Mouse (Mus musculus) limb, embryonic 12.5 days (tissue): ENCODE measurements around the gene Adcyap1r1. TPM values are rescaled to one million over a fixed set of nuclear protein-coding genes. Genes with fewer than 3 reads are reported as not detected.

Experiments used
- ATAC-seq: fragments of 200-750 bp; cut with Nextera tagmentation; 2 replicates; pipeline ENCODE4 v1.8.0; 2017; ENCODE audit warnings: low read depth, moderate TSS enrichment; ENCODE audit not compliant: insufficient number of reproducible peaks, insufficient read depth, low FRiP score, low TSS enrichment
- H3K27ac ChIP-seq: fragments of 300-500 bp; sonication (generic); 2 replicates; pipeline ENCODE4 v1.5.1; 2016; ENCODE audit warnings: mild to moderate bottlenecking, moderate library complexity
- H3K27me3 ChIP-seq: fragments of 300-500 bp; sonication (generic); 2 replicates; pipeline ENCODE4 v1.6.1; 2016; ENCODE audit warnings: mild to moderate bottlenecking, moderate library complexity
- H3K36me3 ChIP-seq: fragments of 300-500 bp; sonication (generic); 2 replicates; pipeline ENCODE4 v1.6.1; 2016; ENCODE audit warnings: mild to moderate bottlenecking, moderate library complexity
- H3K4me1 ChIP-seq: fragments of 300-500 bp; sonication (generic); replicated peaks from 2 replicates; pipeline ENCODE4 v1.6.1; 2016
- H3K4me2 ChIP-seq: fragments of 300-500 bp; sonication (generic); 2 replicates; pipeline ENCODE4 v1.6.1; 2016; ENCODE audit warnings: mild to moderate bottlenecking, moderate library complexity
- H3K4me3 ChIP-seq: fragments of 300-500 bp; sonication (generic); replicated peaks from 2 replicates; pipeline ENCODE4 v1.5.1; 2016; ENCODE audit warnings: mild to moderate bottlenecking
- H3K9ac ChIP-seq: fragments of 300-500 bp; sonication (generic); replicated peaks from 2 replicates; pipeline ENCODE4 v1.6.1; 2016; ENCODE audit warnings: mild to moderate bottlenecking, moderate library complexity
- H3K9me3 ChIP-seq: fragments of 300-500 bp; sonication (generic); 2 replicates; pipeline ENCODE4 v1.6.1; 2016; ENCODE audit warnings: mild to moderate bottlenecking, moderate library complexity
- WGBS: fragments of 180-500 bp; shearing (Covaris S2); methylation state at CpG from one replicate; pipeline ENCODE4 v1.1.7; 2016; 5-methylcytosine and 5-hydroxymethylcytosine counted together
- polyA plus RNA-seq: library from polyadenylated mRNA; unstranded; fragments of >200 nt; fragmentation: Nextera tagmentation; extraction: Ambion mirVana; gene quantifications from 2 replicates; pipeline ENCODE4 v1.2.1, GENCODE M21; 2016

Gene Adcyap1r1
- polyA plus RNA-seq, 1 experiment from 2014 or later: 1.2 TPM

DNA sequence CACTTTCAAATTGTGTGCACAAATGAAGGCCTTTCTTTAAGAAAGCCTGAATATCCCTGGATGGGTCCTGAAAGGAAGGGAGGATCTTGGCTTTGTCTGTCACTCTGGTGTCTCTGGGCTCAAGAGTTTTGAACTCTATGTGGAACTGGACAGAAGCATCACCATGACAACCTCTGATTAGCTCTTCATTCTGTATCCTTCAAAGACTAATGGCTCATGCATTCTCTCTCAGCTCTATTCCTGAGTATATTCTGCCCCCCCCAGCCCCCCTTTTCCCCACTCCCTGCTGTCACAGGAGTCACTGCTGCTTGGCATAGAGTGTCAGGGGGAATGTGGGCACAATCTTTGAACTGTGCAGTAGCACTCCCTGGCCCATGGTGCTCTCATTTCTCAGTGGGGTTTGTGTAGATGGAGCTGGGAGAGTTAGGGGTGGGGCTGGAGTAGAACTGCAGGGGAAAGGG, 14.6 kb downstream of the Adcyap1r1 start:
- no peak overlapping the region for H3K4me3 ChIP-seq
- peaks cover 4% of the 10 kb centered on the region; the same call in 1 of the 2 replicates for H3K4me1 ChIP-seq
- H3K9me3 ChIP-seq: no peaks in the 10 kb centered on the region
- H3K4me2 ChIP-seq: no peak overlapping the region
- H3K36me3 ChIP-seq: no peaks in the 10 kb centered on the region
- no peak overlapping the region for H3K9ac ChIP-seq
- no peak overlapping the region for H3K27ac ChIP-seq
- H3K27me3 ChIP-seq: no peaks in the 10 kb centered on the region; the same call in 1 of the 2 replicates
- no peak for ATAC-seq

DNA sequence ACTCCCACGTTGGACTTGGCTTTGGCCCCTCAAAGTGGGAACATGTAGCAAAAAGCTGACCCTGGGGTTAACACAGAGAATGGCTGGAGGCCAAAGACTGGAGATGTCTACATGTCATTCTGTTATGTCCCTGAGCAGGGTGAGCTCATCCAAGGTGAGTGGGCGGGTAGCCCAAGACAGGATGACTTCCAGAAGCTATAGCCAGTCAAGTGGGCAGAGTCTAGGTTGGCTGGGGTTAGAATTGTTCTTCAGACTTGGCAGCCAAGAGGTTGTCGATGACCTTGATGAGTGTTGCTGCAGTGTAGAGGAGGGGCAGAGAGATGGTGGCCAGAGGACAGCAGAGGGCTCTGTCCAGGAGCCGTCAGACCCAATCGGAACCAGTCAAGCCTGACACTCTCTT, 18.9 kb downstream of the Adcyap1r1 start:
- H3K36me3 ChIP-seq: no peaks in the 10 kb centered on the region
- H3K4me3 ChIP-seq: no peak overlapping the region
- H3K27me3 ChIP-seq: no peaks in the 10 kb centered on the region
- no peak overlapping the region for H3K9ac ChIP-seq
- whole genome bisulfite sequencing: 91% methylated on average over 5 of the region's 5 CpGs
- H3K27ac ChIP-seq: no peak overlapping the region
- H3K4me1 ChIP-seq: no peaks in the 10 kb centered on the region
- ATAC-seq: no peak
- no peaks in the 10 kb centered on the region for H3K9me3 ChIP-seq
- H3K4me2 ChIP-seq: no peak overlapping the region

- no peak overlapping the region for H3K9ac ChIP-seq
- ATAC-seq: no peak
- H3K27me3 ChIP-seq: no peaks in the 10 kb centered on the region
- H3K4me2 ChIP-seq: no peak overlapping the region
- no peaks in the 10 kb centered on the region for H3K9me3 ChIP-seq
- WGBS: 73% methylated on average over 2 of the region's 2 CpGs
- no peaks in the 10 kb centered on the region for H3K4me1 ChIP-seq
- no peaks in the 10 kb centered on the region for H3K36me3 ChIP-seq
- no peak overlapping the region for H3K27ac ChIP-seq
- H3K4me3 ChIP-seq: no peak overlapping the region
Measured at GRCm38 (mm10) chr6:55472381-55472780, 20.6 kb downstream of the Adcyap1r1 start.

- no peaks in the 10 kb centered on the region for H3K36me3 ChIP-seq
- H3K9me3 ChIP-seq: no peaks in the 10 kb centered on the region
- H3K4me1 ChIP-seq: 0 out of 2 replicates have a peak, but pooled peaks cover 2% of the 10 kb centered on the region
- 90% methylated on average over 1 of the region's 1 CpGs for WGBS
- no peaks in the 10 kb centered on the region for H3K27me3 ChIP-seq
- H3K27ac ChIP-seq: no peak overlapping the region
- ATAC-seq: no peak
- no peak overlapping the region for H3K4me2 ChIP-seq
- H3K9ac ChIP-seq: no peak overlapping the region
- no peak overlapping the region for H3K4me3 ChIP-seq
Measured at GRCm38 (mm10) chr6:55480988-55481387, 29.2 kb downstream of the Adcyap1r1 start.

- Histone ChIP-seq H3K9me3 (no peaks in the 10 kb centered on the region), H3K4me3 (no peak overlapping the region), H3K27me3 (no peaks in the 10 kb centered on the region), H3K36me3 (no peaks in the 10 kb centered on the region), H3K27ac (no peak overlapping the region), H3K4me2 (no peak overlapping the region), H3K4me1 (peaks cover 6% of the 10 kb centered on the region; the same call in 1 of the 2 replicates), H3K9ac (no peak overlapping the region)
- WGBS: 82% methylated on average over 1 of the region's 1 CpGs
- ATAC-seq: no peak
Measured at GRCm38 (mm10) chr6:55482471-55482870, 30.7 kb downstream of the Adcyap1r1 start.

DNA sequence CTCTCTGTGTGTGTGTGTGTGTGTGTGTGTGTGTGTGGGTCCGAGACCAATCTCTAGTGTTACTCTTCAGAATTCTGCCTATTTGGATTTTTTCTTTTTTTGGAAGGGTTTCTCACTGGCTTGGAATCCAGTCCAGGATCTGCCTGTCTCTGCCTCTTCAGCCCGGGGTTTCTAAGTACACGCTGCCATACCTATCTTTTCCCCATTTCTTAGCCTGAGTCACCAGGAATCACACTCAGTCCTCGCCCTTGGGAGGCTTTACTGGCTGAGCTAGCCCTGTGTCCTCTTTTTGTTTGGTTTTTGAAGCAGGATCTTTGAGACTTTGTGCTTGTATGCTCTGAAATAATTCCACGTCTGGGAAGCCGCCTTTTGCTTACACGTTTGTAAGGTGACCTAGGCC, 31.6 kb downstream of the Adcyap1r1 start:
- WGBS: 89% methylated on average over 7 of the region's 7 CpGs
- Histone ChIP-seq H3K27me3 (no peaks in the 10 kb centered on the region), H3K9ac (no peak overlapping the region), H3K4me3 (no peak overlapping the region), H3K36me3 (no peaks in the 10 kb centered on the region), H3K27ac (no peak overlapping the region), H3K4me1 (peaks cover 9% of the 10 kb centered on the region; the same call in 1 of the 2 replicates), H3K9me3 (no peaks in the 10 kb centered on the region), H3K4me2 (no peak overlapping the region)
- ATAC-seq: no peak

- H3K36me3 ChIP-seq: no peaks in the 10 kb centered on the region
- no peak overlapping the region for H3K27ac ChIP-seq
- H3K4me3 ChIP-seq: no peak overlapping the region
- no peaks in the 10 kb centered on the region for H3K9me3 ChIP-seq
- H3K9ac ChIP-seq: no peak overlapping the region
- H3K4me1 ChIP-seq: peaks cover 9% of the 10 kb centered on the region; the same call in 1 of the 2 replicates
- H3K4me2 ChIP-seq: no peak overlapping the region
- 55% methylated on average over 4 of the region's 4 CpGs for WGBS
- ATAC-seq: no peak
- no peaks in the 10 kb centered on the region for H3K27me3 ChIP-seq
Measured at GRCm38 (mm10) chr6:55484224-55484623, 32.4 kb downstream of the Adcyap1r1 start.

GRCm38 (mm10) chr6:55485216-55485615, 33.4 kb downstream of the Adcyap1r1 start:
- H3K27ac ChIP-seq: no peak overlapping the region
- no peaks in the 10 kb centered on the region for H3K36me3 ChIP-seq
- H3K4me1 ChIP-seq: peaks cover 9% of the 10 kb centered on the region; the same call in 1 of the 2 replicates
- no peak overlapping the region for H3K4me2 ChIP-seq
- no peaks in the 10 kb centered on the region for H3K9me3 ChIP-seq
- H3K4me3 ChIP-seq: no peak overlapping the region
- no peak for ATAC-seq
- H3K9ac ChIP-seq: no peak overlapping the region
- 66% methylated on average over 4 of the region's 4 CpGs for WGBS
- no peaks in the 10 kb centered on the region for H3K27me3 ChIP-seq

GRCm38 (mm10) chr6:55487726-55488125, 35.9 kb downstream of the Adcyap1r1 start:
- 64% methylated on average over 6 of the region's 6 CpGs for WGBS
- ATAC-seq: 0 out of 2 replicates have a peak, but pooled peaks have one; percentile 31

GRCm38 (mm10) chr6:55496201-55496600, 44.4 kb downstream of the Adcyap1r1 start:
- no peak overlapping the region for H3K27ac ChIP-seq
- H3K9ac ChIP-seq: no peak overlapping the region
- H3K36me3 ChIP-seq: no peaks in the 10 kb centered on the region
- H3K9me3 ChIP-seq: no peaks in the 10 kb centered on the region
- no peaks in the 10 kb centered on the region for H3K4me1 ChIP-seq
- ATAC-seq: no peak
- no peak overlapping the region for H3K4me2 ChIP-seq
- 92% methylated on average over 4 of the region's 4 CpGs for WGBS
- no peak overlapping the region for H3K4me3 ChIP-seq
- H3K27me3 ChIP-seq: no peaks in the 10 kb centered on the region

More at GRCm38 (mm10) chr6:55487726-55488125, 35.9 kb downstream of the Adcyap1r1 start:
- Histone ChIP-seq H3K4me2 (no peak overlapping the region), H3K27me3 (no peaks in the 10 kb centered on the region), H3K4me1 (peaks cover 9% of the 10 kb centered on the region; the same call in 1 of the 2 replicates), H3K27ac (no peak overlapping the region), H3K9me3 (no peaks in the 10 kb centered on the region), H3K9ac (no peak overlapping the region), H3K36me3 (no peaks in the 10 kb centered on the region), H3K4me3 (no peak overlapping the region)

DNA sequence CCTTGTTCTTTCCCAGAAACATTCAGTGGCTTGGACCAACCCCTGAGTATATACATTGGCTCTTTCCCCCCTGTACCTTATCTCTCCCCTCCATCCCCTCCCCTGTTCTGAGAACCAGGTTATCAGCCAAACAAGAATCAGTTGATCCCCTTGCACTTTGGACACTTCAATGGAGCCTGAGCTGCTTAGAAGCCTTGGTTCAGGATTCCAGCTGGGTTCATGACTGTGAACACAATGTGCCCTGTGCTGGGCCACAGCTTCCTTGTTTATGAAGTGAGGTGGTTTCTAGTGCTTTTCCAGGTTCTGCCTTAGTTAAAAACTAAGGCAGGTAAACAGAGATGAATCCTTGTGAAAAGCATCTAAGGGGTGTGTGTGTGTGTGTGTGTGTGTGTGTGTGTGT, 47.0 kb downstream of the Adcyap1r1 start:
- no peaks in the 10 kb centered on the region for H3K9me3 ChIP-seq
- no peak overlapping the region for H3K9ac ChIP-seq
- no peak overlapping the region for H3K27ac ChIP-seq
- ATAC-seq: no peak
- no peaks in the 10 kb centered on the region for H3K4me1 ChIP-seq
- H3K36me3 ChIP-seq: no peaks in the 10 kb centered on the region
- H3K4me3 ChIP-seq: no peak overlapping the region
- no peak overlapping the region for H3K4me2 ChIP-seq
- H3K27me3 ChIP-seq: no peaks in the 10 kb centered on the region

DNA sequence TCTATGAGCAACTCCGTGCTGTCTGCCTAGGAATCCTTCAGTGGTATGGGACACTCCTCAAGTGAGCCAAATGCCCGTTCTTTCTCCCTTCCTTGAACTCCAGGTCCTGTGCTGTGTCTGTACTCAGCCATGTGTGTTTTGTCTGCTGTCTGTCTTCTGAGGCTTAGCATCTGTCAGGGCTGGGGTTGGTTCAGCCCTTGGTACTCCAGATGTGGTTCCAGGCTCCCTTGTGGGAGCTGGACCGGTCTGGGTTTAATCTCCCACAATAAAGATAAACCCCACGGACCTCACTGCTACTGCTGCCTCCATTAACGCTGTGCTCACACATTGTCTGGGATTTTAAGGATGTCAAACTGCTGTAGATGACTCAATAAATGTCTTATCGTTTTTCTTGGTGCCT, 49.3 kb downstream of the Adcyap1r1 start:
- no peak overlapping the region for H3K4me3 ChIP-seq
- H3K9me3 ChIP-seq: no peaks in the 10 kb centered on the region
- H3K27ac ChIP-seq: no peak overlapping the region
- H3K4me1 ChIP-seq: no peaks in the 10 kb centered on the region
- WGBS: 33% methylated on average over 6 of the region's 6 CpGs
- H3K9ac ChIP-seq: no peak overlapping the region
- H3K27me3 ChIP-seq: no peaks in the 10 kb centered on the region
- H3K36me3 ChIP-seq: no peaks in the 10 kb centered on the region
- ATAC-seq: no peak
- no peak overlapping the region for H3K4me2 ChIP-seq
